Mouse (Mus musculus) CH12.LX (cell line): ENCODE data around the gene Dnm3. TPM values are rescaled to one million over a fixed set of nuclear protein-coding genes. Genes with fewer than 3 reads are reported as not detected.

Source experiments
- DNase-seq: peaks from one replicate; pipeline ENCODE4 v3.0.0-alpha.2; 2013; ENCODE audit errors: extremely low read depth
- H3K27ac ChIP-seq: 2 replicates; pipeline ENCODE4 v1.5.1; 2012; ENCODE audit warnings: low read depth, mild to moderate bottlenecking, control low read depth, moderate library complexity; ENCODE audit not compliant: insufficient read depth
- H3K27me3 ChIP-seq: replicated peaks from 2 replicates; pipeline ENCODE3; 2012; ENCODE audit warnings: inconsistent platforms
- H3K36me3 ChIP-seq, 2 experiments: replicated peaks in 1 of 2; 2 replicates each; pipeline versions ENCODE3 to v1.6.1; 2012; ENCODE audit warnings: inconsistent platforms in 1 of 2, low read length in 1 of 2, mild to moderate bottlenecking in 1 of 2, mixed read lengths in 1 of 2, moderate library complexity in 1 of 2; ENCODE audit not compliant: control insufficient read depth in 1 of 2, insufficient read depth in 1 of 2
- H3K4me1 ChIP-seq, 2 experiments: 2 replicates each; pipeline ENCODE4 v1.6.1; 2012; ENCODE audit warnings: inconsistent platforms in 1 of 2, moderate library complexity in 1 of 2; ENCODE audit not compliant: insufficient read depth in 2 of 2, control insufficient read depth in 1 of 2
- H3K4me2 ChIP-seq: 2 replicates; pipeline ENCODE4 v1.6.1; 2012; ENCODE audit warnings: low read depth, mild to moderate bottlenecking, control low read depth; ENCODE audit not compliant: poor library complexity, insufficient read depth, severe bottlenecking
- H3K4me3 ChIP-seq, 3 experiments: fragments of 150-350 bp in 1 of 3; sonication (generic) in 1 of 3; replicated peaks in 1 of 3; 2 replicates each; pipeline versions ENCODE3 to v1.5.1; 2011 to 2012; ENCODE audit warnings: low read depth in 2 of 3, low read length in 2 of 3, mild to moderate bottlenecking in 2 of 3, moderate library complexity in 2 of 3, control low read depth in 1 of 3, improper control_type of control experiment in 1 of 3, inconsistent platforms in 1 of 3, mixed read lengths in 1 of 3; ENCODE audit not compliant: poor library complexity in 1 of 3
- H3K79me2 ChIP-seq: replicated peaks from 2 replicates; pipeline ENCODE4 v1.6.1; 2012; ENCODE audit warnings: mild to moderate bottlenecking, moderate library complexity; ENCODE audit not compliant: control insufficient read depth, poor library complexity, insufficient read depth, severe bottlenecking; ENCODE audit errors: extremely low read depth
- H3K9ac ChIP-seq: 2 replicates; pipeline ENCODE4 v1.6.1; 2012; ENCODE audit warnings: low read depth, mild to moderate bottlenecking, control low read depth, moderate library complexity; ENCODE audit not compliant: insufficient read depth
- H3K9me3 ChIP-seq: replicated peaks from 2 replicates; pipeline ENCODE3; 2012; ENCODE audit warnings: low read length, inconsistent platforms, mixed read lengths
- BHLHE40 ChIP-seq: IDR thresholded peaks from 2 replicates; pipeline ENCODE4 v1.6.1; 2011; ENCODE audit warnings: mild to moderate bottlenecking, low read depth, low read length, improper control_type of control experiment
- CHD2 ChIP-seq: IDR thresholded peaks from 2 replicates; pipeline ENCODE4 v1.6.1; 2011; ENCODE audit warnings: low read length, improper control_type of control experiment
- CTCF ChIP-seq, 2 experiments: IDR thresholded peaks in 1 of 2; conservative IDR thresholded peaks in 1 of 2; 2 replicates each; pipeline ENCODE4 v1.5.1; 2011 to 2012; ENCODE audit warnings: low read depth in 2 of 2, low read length in 2 of 2, improper control_type of control experiment in 1 of 2, inconsistent platforms in 1 of 2, mild to moderate bottlenecking in 1 of 2, moderate library complexity in 1 of 2
- ELF1 ChIP-seq: IDR thresholded peaks from 2 replicates; pipeline ENCODE4 v1.6.1; 2014; ENCODE audit warnings: low read depth, mild to moderate bottlenecking, inconsistent platforms, low read length, improper control_type of control experiment
- JUND ChIP-seq: conservative IDR thresholded peaks from 2 replicates; pipeline ENCODE4 v1.6.1; 2011; ENCODE audit warnings: low read depth, low read length, improper control_type of control experiment
- MAFK ChIP-seq: IDR thresholded peaks from 2 replicates; pipeline ENCODE4 v1.6.1; 2011; ENCODE audit warnings: low read length, improper control_type of control experiment; ENCODE audit not compliant: insufficient replicate concordance
- MAX ChIP-seq: IDR thresholded peaks from 2 replicates; pipeline ENCODE4 v1.6.1; 2011; ENCODE audit warnings: low read length, improper control_type of control experiment
- MAZ ChIP-seq: IDR thresholded peaks from 2 replicates; pipeline ENCODE4 v1.6.1; 2012; ENCODE audit warnings: low read depth, mild to moderate bottlenecking, inconsistent platforms, low read length, improper control_type of control experiment, moderate library complexity
- MXI1 ChIP-seq: IDR thresholded peaks from 2 replicates; pipeline ENCODE4 v1.6.1; 2011; ENCODE audit warnings: mild to moderate bottlenecking, low read depth, low read length, improper control_type of control experiment
- RAD21 ChIP-seq: IDR thresholded peaks from 2 replicates; pipeline ENCODE4 v1.6.1; 2011; ENCODE audit warnings: low read depth, mild to moderate bottlenecking, low read length, improper control_type of control experiment, moderate library complexity
- SIN3A ChIP-seq: IDR thresholded peaks from 2 replicates; pipeline ENCODE4 v1.6.1; 2012; ENCODE audit warnings: low read length, improper control_type of control experiment, inconsistent platforms
- SMC3 ChIP-seq: IDR thresholded peaks from 2 replicates; pipeline ENCODE4 v1.6.1; 2011; ENCODE audit warnings: low read depth, low read length, improper control_type of control experiment
- UBTF ChIP-seq: IDR thresholded peaks from 2 replicates; pipeline ENCODE4 v1.6.1; 2012; ENCODE audit warnings: low read depth, mild to moderate bottlenecking, inconsistent platforms, low read length, improper control_type of control experiment, moderate library complexity
- USF2 ChIP-seq: conservative IDR thresholded peaks from 2 replicates; pipeline ENCODE4 v1.6.1; 2011; ENCODE audit warnings: low read depth, low read length, improper control_type of control experiment
- ZC3H11A ChIP-seq: IDR thresholded peaks from 2 replicates; pipeline ENCODE4 v1.6.1; 2012; ENCODE audit warnings: low read depth, mild to moderate bottlenecking, inconsistent platforms, low read length, improper control_type of control experiment
- ZMIZ1 ChIP-seq: IDR thresholded peaks from 2 replicates; pipeline ENCODE4 v1.6.1; 2012; ENCODE audit warnings: low read depth, mild to moderate bottlenecking, inconsistent platforms, low read length, improper control_type of control experiment
- dilution Hi-C: fragments of 300-500 bp; cut with MboI; formaldehyde crosslinking; loops from 2 replicates; pipeline ENCODE4 v1.14.3; 2020; ENCODE audit warnings: low sequenced_read_pairs; ENCODE audit not compliant: extremely low pct_unique_long_range_greater_than_20kb, extremely low pct_ligation_motif_present
- in situ Hi-C: fragments of 300-500 bp; cut with MboI; formaldehyde crosslinking; loops from 3 replicates; pipeline ENCODE4 v1.14.3; 2019; ENCODE audit warnings: low sequenced_read_pairs, low pct_ligation_motif_present, low pct_unique_long_range_greater_than_20kb, mixed read lengths
- polyA plus RNA-seq: library from polyadenylated mRNA; unstranded; fragments of >175 nt; gene quantifications from 2 replicates; pipeline ENCODE4 v1.2.1, GENCODE M21; 2012; ENCODE audit warnings: low read depth; ENCODE audit not compliant: insufficient read length
- total RNA-seq, 2 experiments: library from RNA; depleted of rRNA; stranded (reverse); fragments of 300-350 nt in 1 of 2; fragments of >200 nt in 1 of 2; gene quantifications; 2 replicates each; pipeline ENCODE4 v1.2.3; 2012 to 2014

Dnm3 gene
- total and polyA plus RNA-seq, 3 experiments, result 3.6 to 9.5 (median 6.9) TPM

DNA sequence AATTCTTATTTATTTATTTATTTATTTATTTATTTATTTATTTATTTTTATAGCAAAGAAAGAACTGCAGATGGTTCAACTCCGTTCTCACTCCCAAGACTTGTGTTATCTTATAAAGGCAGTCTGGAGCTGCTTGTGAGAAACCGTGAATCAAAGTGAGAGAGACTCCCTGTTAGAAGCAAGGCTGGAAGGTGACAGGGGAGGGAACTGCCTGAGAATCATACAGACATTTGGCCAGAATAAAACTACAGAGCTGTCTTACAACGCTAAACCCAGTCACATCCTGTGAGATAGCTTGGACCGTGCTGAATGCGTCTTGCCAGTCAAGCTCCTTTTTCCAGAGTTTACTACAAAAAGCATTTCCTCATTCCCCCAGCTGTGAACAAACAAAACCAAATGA is 439.4 kb downstream of the Dnm3 start:
- Histone ChIP-seq H3K36me3 (peaks cover 0 to 4% of the 10 kb centered on the region in 2 experiments), H3K27me3 (no peaks in the 10 kb centered on the region), H3K27ac (no peak overlapping the region), H3K9ac (no peak overlapping the region), H3K79me2 (no peaks in the 10 kb centered on the region), H3K4me1 (peaks cover 23 to 42% of the 10 kb centered on the region in 2 experiments), H3K4me3 (no peak overlapping the region), H3K4me2 (no peak overlapping the region), H3K9me3 (peaks cover 4% of the 10 kb centered on the region)
- in situ Hi-C loops, result no loop called here
- TF ChIP-seq ZC3H11A, result no peak
- no peak for TF ChIP-seq RAD21
- TF ChIP-seq SIN3A, result no peak
- no peak for TF ChIP-seq SMC3
- no peak for TF ChIP-seq CHD2
- dilution Hi-C loops, result no loop called here
- no peak for DNase-seq

DNA sequence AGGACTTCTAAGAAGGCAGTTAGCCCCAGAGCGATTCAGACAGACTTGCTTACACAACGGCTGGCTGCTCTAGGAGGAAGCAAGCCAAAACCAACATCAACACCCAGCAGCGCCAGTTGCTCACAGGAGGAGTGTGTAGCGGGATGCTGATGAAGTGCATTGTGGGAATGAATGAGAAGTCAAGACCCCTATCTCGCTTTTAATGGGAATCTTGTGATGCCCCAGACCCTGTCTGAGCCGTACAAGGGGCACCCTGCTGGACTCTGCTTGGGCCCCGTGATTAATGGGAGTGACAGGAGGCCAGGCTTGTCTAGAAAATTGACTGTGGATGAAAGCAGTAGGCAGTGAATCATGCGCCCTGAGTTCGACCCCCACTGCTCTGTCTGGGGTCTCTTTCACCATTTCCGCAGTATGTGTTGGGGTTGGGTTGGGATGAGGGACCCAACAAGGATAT is 439.8 kb downstream of the Dnm3 start:
- Histone ChIP-seq H3K79me2 (no peaks in the 10 kb centered on the region), H3K27ac (no peak overlapping the region), H3K4me2 (no peak overlapping the region), H3K9ac (no peak overlapping the region), H3K9me3 (peaks cover 4% of the 10 kb centered on the region), H3K4me1 (peaks cover 21 to 38% of the 10 kb centered on the region in 2 experiments), H3K4me3 (no peak overlapping the region), H3K27me3 (no peaks in the 10 kb centered on the region), H3K36me3 (peaks cover 0 to 4% of the 10 kb centered on the region in 2 experiments)
- TF ChIP-seq ELF1 (no peak), MAZ (no peak), JUND (no peak), BHLHE40 (no peak), USF2 (no peak), MXI1 (no peak), UBTF (no peak), ZMIZ1 (no peak), MAX (no peak), MAFK (no peak), CTCF (conservative IDR thresholded peaks at IDR 0.05 in 1 of 2, IDR thresholded peaks at IDR 0.05 in 1 of 2; ENCODE audit: low read depth in 2 of 2, low read length in 2 of 2) (no peak)
- in situ Hi-C loops, result no loop called here
- no peak for DNase-seq
- dilution Hi-C loops, result no loop called here
